Mouse (Mus musculus): Measurements from ENCODE around the gene Slc5a4b. TPM values are rescaled to one million over a fixed set of nuclear protein-coding genes. Genes with fewer than 3 reads are reported as not detected.

Slc5a4b gene
- under 1 TPM in 1 of 2 experiments, not detected in 1; 0.17 TPM for total RNA-seq (2023)

GRCm38 (mm10) chr10:76110861-76111260 lies at the start of gene Slc5a4b:
Slc5a4b (minus strand) TSS chr10:76110961.

GRCm38 (mm10) chr10:76147278-76147677 lies 36.5 kb upstream of the Slc5a4b start, which contains the start of gene Slc5a4a:
Slc5a4a (plus strand) TSS chr10:76147451.

GRCm38 (mm10) chr10:76032402-76033118 lies 78.2 kb downstream of the Slc5a4b start, which contains the start of gene Zfp280b:
Zfp280b (plus strand) TSS chr10:76032650.

Other genes with a start within 250 kb of the Slc5a4b start
- gene Derl3, start 217.5 kb downstream of the Slc5a4b start, total RNA-seq (2023), result 10 to 100 TPM in 1 of 2 experiments, 1 to 10 TPM in 1; 8.3 to 12.2 TPM
- gene Smarcb1, start 189.3 kb downstream of the Slc5a4b start, total RNA-seq (2023), result 10 to 100 TPM; 80.2 to 89.9 TPM
- gene Chchd10, start 177.8 kb downstream of the Slc5a4b start, total RNA-seq (2023), result 100 to 1,000 TPM; 151 to 169 TPM
- 1 to 10 TPM; 4.2 to 6.4 TPM for gene Mmp11, start 174.5 kb downstream of the Slc5a4b start, total RNA-seq (2023)
- gene Gm867, start 170.3 kb downstream of the Slc5a4b start, total RNA-seq (2023), result not detected
- gene Vpreb3, start 167.9 kb downstream of the Slc5a4b start, total RNA-seq (2023), result 100 to 1,000 TPM; 118 to 155 TPM
- gene Gm5134, start 156.4 kb downstream of the Slc5a4b start, total RNA-seq (2023), result 1 to 10 TPM in 1 of 2 experiments, under 1 TPM in 1; 0.73 to 1.3 TPM
- 10 to 100 TPM; 18.5 to 20.8 TPM for gene Zfp280b, start 78.3 kb downstream of the Slc5a4b start, total RNA-seq (2023)
- gene Slc5a4a, start 36.5 kb upstream of the Slc5a4b start, total RNA-seq (2023), result not detected
- gene Prmt2, start 126.9 kb upstream of the Slc5a4b start, total RNA-seq (2023), result 10 to 100 TPM; 11.1 to 13.6 TPM
- gene S100b, start 142.9 kb upstream of the Slc5a4b start, total RNA-seq (2023), result not detected
- gene Dip2a, start 234.3 kb upstream of the Slc5a4b start, total RNA-seq (2023), result 1 to 10 TPM; 7.3 to 9.0 TPM